Mouse (Mus musculus): ENCODE measurements around the gene B4galnt1.

Gene B4galnt1

DNA sequence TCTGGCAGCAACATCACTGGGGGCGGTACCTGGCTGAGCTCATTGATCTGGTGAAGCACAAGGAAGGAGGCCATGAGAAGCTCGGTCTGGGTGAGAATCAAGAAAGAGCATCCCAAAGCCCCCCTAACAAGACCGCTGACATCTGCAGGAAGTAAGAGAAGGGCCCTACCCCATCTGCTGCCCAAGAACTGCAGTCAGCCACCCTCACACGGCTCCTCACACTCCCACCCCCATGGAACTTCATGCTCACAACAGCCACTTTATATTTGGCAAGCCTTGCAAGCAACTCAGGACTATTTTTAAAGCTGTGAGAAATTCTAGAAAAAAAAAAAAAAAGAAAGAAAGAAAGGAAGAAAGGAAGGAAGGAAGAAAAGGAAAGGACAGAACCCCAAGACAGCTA is 43.9 kb downstream of the B4galnt1 start:
- peak in 1 of 2 experiments; percentile 77 for DNase-seq (ENCODE audit: low spot score in 2 of 2)

DNA sequence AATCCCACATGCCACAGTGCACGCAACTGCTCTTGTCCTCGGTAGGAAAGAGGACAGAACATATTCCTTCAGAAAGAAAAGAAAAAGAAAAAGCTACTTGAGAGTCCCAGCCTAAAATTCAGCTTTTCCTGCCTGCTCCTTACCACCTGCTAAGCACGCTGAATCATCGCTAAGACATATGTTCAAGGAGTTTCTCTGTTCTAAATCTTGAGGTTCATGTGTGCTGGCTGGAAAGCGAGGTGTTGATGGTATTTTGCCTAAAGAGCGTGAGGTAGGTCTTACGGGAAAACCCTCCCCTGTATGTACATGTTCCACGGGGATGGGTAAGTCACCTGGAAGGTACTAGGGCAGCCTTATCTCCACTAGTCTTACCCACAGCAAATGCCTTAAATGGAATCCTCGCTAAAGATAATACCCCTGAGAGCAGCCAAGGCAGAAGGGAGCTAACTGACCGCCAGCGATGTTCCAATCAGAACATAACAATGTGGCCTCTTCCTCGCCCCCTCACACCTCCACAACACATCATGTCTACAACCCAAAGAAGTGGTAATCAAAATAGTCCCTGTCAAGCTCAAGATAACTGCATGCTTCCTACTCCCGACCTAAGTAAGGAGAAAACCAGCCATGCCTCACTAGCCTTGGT is 45.0 kb downstream of the B4galnt1 start:
- DNase-seq (ENCODE audit: low spot score in 2 of 2): no peak

DNA sequence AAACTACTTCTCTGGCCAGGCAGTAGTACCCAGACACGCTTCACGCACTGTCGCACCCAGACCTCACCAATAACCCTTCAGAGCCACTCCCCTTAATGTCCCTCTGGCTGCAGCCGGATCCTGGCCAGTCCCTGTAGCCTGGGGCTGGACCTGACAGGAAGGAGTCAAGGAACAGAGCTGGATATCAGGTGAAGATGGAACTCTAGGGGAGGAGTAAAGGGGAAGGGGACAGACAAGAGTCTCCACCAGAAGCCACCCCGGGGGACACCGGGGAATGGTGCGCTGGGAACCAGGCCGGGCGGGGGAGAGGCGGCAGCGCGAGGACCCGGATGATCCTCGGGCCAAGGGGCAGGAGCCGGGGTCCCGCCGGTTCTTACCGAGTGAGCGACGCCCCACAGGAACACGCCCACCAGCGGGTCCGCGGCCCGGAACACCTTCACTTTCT is 46.0 kb downstream of the B4galnt1 start:
- no peak for DNase-seq (ENCODE audit: low spot score in 2 of 2)

DNA sequence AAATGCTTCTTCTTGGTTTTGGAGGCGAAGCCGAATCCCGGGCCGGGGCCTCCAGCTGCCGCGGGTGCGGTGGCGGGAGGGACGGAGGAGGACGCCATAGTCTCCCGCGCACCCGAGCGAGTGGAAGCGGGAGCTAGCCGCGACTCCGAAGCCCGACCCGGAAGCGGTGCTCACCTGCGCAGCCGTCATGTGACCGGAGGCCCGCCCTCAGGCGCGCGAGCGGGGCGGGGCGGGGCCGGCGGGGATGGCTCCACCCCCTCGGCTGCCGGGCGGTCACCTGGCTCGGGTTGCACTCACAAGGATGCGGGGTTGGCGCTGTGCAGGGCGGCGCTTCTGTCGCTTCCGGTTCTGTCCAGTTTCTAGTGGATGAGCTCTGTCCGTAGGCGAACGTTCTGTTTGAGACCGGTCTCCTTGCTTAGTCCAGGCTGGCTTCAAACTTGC is 46.4 kb downstream of the B4galnt1 start, which contains the start of gene Pip4k2c:
Gene Pip4k2c (minus strand): TSS at position 172 of the 441 bp plus-strand sequence.
- peak; percentile 92 to 93 for DNase-seq (ENCODE audit: low spot score in 2 of 2)

DNA sequence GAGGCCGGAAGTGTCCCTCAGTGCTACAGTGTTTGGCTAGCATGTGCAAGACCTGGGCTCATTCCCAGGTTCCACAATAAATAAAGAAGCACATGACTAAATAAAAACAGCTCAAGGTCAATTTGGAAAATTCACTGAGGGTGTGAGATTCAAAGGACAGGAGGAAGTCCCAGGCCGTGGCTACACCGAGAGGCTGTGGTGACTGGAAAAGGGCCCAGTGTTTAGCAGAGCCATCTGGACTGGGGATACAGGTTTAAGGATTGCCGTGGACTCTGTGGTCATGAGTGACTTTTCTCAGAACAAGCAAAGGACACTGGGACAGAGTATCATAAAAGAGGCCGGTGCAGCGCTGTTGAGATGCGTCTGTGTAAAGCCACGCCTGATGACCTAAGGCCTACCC is 48.2 kb downstream of the B4galnt1 start:
- DNase-seq (ENCODE audit: low spot score in 2 of 2): no peak

DNA sequence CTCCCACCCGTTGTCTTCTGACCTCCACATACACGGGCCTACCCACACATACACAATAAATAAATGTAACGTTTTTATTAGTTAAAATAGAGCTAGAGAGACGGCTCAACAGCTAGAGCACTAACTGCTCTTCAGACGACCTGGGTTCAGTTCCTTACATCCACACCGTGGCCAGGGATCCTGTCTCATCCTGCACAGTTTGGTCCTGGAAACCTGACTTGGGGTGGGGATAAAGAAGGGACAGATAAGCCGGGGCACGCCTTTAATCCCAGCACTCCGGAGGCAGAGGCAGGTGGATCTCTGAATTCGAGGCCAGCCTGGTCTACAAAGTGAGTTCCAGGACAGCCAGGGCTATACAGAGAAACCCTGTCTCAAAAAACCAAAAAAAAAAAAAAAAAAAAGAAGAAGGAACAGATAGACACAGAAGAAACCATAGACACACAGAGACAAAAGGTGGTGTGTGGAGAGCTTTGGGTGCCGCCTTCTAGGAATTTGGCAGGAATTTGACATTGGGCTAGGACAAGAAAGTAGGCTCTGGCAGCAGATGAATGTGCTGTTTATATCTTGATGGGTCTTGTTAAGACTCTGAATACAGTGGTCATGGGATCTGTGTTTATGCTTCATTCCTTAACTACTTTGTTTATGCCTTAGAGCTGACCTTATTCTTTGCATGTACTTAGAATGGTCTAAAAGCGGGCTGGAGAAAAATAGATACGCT is 48.8 kb downstream of the B4galnt1 start:
- no peak for DNase-seq (ENCODE audit: low spot score in 2 of 2)

DNA sequence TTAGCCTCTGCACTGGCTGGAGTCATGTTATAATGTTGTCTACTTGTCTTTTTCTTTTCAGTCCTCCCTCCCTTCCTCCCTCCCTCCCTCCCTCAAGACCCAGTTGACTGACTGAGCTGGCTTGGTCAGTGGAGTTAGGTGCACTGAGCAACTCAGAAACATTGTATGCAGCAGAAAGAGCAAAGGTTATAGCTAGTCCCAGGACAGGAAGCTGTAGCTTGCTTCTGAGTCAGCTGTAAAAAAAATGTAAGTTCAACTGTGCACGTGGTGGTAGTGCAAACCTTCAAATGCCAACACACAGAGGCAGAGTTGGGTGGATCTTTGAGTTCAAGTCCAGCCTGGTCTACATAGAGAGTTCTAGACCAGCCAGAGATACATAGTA is 49.4 kb downstream of the B4galnt1 start:
- no peak for DNase-seq (ENCODE audit: low spot score in 2 of 2)

DNA sequence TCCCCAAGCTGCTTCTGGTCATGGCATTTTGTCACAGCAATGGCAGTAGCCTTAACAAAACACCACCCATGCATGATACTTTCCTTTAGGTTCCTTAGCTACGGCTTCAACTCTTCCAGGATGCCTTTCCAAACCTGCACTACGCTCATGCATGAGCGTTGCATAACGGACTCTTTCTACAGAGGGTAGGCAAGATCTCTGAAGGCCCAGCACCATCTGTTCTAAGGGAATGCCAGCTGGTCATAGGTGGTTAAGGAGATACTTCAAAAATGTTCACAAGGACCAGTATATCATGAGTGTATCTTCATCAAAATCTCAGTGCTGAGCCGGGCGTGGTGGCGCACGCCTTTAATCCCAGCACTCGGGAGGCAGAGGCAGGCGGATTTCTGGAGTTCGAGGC is 51.4 kb downstream of the B4galnt1 start:
- DNase-seq (ENCODE audit: low spot score in 2 of 2): no peak

DNA sequence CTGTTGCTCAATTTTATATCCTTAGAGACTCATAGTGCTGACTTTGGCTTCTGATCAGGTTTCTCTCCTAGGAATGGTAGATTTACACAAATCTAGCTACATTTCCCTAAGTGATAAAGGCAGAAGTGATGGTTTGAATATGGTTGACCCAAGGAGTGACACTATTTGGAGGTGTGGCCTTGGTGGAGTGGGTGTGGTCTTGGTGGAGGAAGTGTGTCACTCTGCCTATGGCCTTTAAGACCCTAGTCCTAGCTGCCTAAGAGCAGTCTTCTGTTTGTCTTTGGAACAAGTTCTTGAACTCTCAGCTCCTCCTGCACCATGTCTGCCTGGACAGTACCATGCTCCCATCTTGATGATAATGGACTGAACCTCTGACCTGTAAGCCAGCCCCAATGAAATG is 52.2 kb downstream of the B4galnt1 start:
- no peak for DNase-seq (ENCODE audit: low spot score in 2 of 2)

DNA sequence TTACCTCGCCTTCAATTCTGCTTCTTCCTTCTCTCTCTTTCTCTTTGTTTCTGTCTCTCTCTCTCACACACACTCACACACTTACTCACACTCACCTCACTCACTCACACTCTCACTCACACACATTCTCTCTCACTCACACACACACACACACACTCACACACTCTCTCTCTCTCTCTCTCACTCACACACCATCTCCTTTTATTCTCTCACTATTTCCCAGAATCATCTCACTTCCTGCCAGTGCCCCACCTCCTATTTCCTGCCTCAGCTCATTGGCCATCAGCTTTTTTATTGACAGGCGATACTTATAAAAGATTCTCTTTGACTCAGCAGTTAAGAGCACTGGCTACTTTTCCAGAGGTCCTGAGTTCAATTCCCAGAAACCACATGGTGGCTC is 53.3 kb downstream of the B4galnt1 start:
- no peak for DNase-seq (ENCODE audit: low spot score in 2 of 2)
